Mouse (Mus musculus) gonadal fat pad, adult 2 months (tissue): ENCODE measurements around the gene Hdac11. TPM values are rescaled to one million over a fixed set of nuclear protein-coding genes. Genes with fewer than 3 reads are reported as not detected.
"Not testable (repeated sequence)": the region's sequence is repeated elsewhere in the genome, so short reads cannot be mapped to it uniquely, and the experiment has no call there.

Experiments
- DNase-seq: peaks from one replicate; pipeline ENCODE4 v3.0.0-alpha.2; 2012; ENCODE audit warnings: low read depth
- polyA plus RNA-seq: library from polyadenylated mRNA; depleted of rRNA; stranded (reverse); fragments of >200 nt; gene quantifications from 2 replicates; pipeline ENCODE4 v1.2.3, GENCODE M21; 2012; rRNA removed

The Hdac11 gene
- polyA plus RNA-seq, result 59.2 and 68.7 TPM in 2 replicates

DNA sequence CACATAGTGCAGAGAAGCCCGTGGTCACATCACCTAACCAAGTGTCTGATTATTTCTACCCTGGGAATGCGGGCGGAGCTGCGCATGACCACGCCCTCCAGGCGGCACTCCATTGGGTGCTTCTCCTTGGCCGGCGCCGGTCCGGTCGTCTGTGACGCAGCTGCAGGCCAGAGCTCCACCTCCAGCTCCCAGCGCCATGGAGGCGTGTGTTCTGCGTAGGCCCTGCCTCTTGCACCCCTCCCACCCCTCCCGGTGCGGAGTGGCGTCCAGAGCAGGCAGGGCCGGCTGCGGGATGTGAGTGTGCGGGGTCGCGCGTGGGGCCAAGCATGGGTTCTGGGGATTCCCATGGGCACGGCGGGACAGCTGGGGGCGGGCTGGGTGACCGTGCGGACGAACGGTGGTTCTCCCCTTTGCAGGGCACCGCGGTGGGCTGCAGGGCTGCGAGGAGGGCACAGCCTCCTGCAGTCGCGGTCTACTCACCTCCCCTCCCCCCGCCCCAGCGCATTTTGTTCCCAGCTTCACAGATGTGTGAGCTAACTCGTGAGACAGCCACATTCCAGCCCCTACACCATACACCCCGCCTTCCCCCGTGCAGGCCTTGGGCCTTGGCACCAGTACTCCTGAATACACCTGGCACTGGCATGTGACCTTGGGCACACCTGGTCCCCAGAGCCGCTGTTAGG, at the start of gene Hdac11:
Gene Hdac11, plus strand, starts transcription at position 112 of the 683 bp plus-strand sequence.
- peak; percentile 66 for DNase-seq

DNA sequence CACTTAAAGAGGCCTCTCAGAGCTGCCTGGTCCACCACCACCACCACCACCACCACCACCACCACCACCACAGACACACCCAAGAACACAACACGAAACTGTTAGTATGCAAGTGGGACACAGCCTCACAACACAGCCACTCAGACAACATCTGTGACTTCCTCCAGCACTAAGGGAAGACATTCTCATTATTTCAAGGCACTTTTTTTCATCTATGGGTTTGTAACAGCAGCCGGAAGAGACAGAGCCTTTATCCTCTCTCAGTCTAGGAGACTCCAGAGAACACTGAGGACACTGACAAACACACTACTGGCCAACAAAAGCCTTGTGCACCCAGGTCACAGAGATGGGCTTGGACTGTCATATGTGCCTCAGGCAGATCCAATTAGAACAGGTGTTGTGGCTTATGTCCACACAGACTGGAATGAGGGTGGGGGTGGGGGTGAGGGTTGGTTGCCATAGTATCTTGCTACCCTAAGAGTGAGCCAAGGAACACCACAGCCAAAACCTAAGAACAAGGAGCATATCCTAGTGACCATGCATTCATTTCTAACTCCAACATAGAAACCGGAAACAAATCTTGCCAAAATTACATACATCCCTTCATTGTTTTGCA, 48.1 kb upstream of the Hdac11 start:
- DNase-seq, result no peak

DNA sequence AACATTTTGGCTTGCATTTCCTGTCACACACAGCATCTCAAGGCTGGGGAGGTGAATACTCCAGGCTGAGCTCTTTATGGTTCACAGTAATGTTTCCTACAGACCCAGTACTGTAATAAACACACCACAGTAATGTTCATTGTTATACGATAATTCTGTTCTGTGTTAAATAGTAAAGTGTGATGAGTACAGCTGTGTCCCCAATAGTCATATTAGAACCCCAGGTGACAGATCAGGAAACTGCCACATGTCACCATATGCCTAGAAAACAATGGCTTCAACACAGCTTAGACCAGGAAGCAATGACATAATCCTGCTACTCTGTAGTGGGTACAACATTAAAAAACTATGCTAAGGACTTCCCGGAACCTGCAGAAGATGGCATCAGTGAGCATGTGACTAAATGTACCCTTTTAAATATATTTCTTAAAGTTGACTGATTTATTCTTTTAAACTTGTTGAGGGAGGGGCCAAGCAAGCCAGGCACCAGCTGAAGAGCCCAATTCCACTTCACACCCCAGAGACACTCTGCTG, 47.5 kb upstream of the Hdac11 start:
- no peak for DNase-seq

DNA sequence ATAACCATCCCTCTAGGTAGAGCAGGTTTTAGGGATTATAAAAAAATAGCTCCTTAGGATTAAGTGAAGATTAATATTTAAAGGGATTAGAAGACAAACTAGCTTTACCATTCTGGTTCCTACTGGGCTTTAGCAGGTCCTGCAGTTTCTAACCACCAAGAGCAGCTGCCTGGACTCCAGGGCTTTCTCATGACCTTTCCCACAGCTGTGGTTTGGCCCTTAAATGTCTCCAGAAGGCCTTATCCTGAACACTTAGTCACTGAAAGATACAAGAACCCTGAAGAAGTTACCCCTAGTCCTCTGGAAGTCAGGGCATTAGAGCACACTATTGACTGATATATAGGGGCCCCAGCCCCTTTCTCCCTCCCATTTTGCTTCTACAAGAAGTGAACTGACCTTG, 47.0 kb upstream of the Hdac11 start:
- DNase-seq, result no peak

DNA sequence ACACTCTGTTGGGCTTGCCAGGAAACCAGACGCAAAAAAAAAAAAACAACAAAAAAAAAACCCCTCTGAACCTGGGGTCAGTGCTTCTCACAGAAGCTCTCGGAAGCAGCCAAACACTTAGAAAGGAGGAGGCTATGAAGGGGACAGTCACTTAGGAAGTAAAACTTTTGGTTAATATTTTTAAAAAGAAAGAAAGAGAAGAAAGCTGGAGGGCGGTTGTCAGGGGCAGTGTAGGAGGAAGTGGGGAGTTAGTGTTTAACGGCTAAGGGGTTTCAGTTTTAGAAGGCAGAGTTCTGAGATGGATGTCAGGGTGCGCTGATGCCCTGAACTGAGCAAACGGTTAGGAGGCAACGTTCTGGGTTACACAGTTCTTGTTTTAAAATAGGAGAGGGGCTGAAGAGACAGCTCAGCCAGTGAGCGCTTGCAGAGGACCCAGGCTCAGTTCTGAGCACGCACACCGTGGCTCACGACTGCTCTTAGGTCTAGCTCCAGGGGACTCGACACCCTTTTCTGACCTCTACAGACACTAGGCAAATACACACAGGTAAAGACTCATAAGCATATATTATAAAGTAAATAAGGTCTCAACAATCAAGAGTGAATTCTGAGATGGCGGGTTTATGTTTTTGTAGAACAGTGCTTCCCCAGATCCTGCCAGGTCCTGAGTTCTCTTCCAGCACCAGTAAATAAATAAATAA, 46.0 kb upstream of the Hdac11 start:
- DNase-seq, result no peak

DNA sequence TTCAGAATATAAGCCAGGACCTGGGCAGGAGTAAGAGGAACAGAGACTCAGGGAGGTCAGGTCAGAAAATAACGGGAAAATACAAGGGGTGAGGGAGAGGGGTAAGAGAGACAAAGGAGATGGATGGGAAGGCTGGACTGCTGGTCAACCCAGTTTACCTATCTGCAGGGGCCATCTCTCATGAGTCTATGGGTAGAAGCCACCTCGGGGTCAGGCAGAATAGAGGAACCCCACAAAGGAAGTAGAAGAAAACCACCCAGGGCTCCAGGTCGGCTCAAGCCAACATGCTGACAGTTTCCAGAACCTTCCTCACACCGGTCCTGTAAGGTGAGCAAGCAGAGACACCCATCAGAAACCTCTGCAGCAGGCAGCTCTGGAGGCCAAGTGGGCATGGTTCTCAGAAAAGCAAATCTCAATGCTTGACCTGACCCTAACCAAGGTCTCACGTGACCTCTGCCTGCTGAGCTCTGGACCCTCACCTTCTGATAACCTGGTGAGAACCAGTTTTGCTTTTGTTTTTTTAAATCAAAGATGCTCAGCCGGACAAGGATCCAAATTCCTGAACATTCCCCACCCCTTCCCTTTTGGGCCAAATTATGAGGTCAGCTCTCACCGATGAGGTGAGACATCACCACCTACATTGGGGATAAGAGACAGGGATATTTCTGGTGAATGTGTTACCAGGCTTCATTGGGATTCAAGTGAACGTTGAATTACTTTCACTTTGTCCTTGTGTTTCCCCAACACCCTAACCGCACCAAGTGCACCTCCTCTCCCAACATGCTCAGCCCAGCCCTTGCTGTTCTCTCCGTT, 45.1 kb upstream of the Hdac11 start:
- DNase-seq, result no peak

DNA sequence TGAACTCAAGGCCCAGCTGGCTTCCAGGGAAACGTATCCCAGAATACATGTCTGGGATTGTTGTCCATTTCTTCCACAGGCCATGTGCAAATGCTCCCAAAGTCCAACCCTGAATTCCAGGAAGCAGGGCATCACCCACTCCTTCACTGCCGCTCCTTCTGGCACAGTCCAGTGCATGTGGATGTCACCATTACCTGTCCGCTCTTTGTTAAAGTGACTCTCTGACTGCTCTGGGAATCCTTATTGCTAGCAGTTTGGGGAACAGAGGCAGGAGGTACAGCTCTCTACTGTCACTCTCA, 44.6 kb upstream of the Hdac11 start:
- DNase-seq, result no peak

DNA sequence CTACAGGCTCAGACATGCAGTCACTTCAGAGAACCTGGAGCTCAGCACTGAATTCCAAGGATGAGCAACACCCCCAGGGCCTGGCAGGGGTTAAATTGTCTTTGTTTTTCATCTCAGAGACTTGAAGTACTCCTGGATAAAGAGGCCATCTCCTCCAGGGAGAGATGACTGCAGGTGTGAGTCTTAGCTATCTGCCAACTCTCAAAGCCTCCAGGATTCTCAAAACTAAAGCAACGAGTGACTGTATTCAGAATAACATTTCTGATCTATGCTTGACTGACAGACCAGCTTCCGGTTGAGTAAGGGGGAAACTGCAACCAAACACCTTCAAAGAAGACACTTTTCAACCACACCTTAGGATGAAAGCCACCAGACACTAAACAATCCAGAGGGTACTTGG, 41.7 kb upstream of the Hdac11 start:
- no peak for DNase-seq

DNA sequence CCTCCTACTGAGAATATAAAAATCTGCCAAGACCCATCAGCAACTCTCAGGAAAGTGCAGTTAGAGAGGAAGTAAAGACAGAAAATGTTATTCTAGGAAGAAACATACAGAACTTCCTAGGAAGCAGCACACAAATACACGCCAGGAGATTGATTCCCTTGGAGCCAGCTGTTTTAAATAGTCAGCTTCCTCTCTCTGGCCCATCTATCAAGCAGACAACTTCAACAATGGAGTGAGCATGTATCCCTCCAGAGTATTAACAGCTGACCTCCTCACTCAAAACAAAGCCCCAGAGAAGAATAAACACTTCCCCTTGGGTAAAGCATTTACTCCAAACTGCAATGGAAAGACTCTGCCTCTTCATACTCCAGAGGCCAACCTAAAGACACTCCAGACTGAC, 41.3 kb upstream of the Hdac11 start:
- DNase-seq, result no peak

DNA sequence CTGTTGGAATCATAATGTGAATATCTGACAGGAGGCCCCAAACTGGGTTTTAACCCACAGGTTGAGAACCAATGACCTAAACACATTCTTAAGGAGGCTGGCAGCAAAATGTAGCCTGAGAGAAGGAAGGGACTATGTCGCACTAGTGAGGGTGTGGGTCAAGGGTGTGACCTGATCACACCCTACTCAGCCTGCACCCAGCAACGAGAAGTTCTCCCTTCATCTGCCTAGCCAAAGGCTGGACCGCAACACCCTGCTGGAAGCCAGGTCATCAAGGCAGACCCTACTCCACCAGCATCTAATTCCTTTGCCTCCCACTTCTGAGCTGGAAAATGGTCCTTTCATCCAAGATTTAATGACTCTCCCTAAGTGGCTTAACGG, 40.6 kb upstream of the Hdac11 start:
- no peak for DNase-seq

DNA sequence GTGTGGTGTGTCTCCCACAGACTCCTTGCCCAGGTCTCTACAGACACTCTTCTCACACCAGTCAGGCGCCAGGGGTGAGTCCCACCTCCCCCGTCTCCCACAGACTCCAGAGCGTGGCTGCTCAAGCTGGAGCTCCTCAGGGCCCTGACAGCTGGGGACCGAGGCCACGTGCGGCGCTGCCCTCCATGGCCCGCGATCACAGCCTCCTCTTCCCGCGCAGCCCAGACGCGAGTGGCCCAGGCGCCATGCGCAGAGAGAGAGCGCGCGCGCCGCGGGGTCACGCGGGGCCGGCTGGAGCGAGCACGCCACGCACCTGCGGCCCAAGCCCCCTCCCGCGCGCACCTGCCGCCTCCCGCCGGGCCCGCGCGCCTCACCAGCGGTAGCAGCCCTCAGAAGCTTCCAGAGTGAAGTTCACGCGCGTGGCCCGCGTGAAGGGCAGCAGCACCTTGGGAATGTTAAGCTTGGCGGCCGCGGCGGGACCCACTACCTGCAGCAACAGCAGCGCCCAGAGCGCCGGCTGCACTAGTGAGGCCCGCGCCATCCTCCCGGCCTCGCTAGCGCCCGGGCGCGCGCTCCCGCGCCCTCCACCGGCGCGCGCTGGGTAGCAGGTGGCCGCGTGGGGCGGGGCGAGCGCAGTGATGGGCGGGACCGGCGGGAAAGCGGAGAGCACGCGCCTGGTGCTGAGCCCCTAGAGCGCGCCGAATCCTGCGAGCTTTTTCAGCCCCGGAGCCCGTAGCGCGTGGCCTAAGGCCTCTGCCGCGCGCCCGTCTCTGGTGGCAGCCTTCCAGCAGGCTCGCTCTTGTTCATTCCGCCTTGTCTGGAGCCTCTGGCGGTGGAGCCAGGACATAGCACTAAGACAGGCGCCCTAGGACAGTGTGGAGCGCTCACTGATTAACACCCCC, 40.0 kb upstream of the Hdac11 start, which contains the start of gene Nup210:
Gene Nup210, minus strand, starts transcription at position 586 of the 902 bp plus-strand sequence.
- DNase-seq, result no peak

DNA sequence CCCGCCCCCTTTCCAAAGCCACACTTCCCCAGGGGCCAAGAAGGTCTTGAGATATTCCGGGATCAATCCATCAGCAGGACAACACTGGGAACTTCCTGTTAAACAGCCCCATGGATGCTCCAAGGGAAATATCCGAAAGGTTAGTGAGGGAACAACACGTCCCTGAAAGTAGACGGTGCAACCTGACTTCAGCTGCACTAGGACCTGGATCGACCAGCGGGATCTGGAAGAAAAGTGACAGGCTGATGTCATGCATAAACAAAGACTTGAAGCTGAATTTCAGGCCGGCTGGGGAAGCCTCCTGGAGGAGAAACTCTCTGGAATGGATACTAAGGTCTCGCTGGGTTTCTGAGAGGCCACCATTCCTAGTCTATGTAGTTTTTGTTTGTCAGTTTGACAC, 39.3 kb upstream of the Hdac11 start:
- DNase-seq, result no peak

DNA sequence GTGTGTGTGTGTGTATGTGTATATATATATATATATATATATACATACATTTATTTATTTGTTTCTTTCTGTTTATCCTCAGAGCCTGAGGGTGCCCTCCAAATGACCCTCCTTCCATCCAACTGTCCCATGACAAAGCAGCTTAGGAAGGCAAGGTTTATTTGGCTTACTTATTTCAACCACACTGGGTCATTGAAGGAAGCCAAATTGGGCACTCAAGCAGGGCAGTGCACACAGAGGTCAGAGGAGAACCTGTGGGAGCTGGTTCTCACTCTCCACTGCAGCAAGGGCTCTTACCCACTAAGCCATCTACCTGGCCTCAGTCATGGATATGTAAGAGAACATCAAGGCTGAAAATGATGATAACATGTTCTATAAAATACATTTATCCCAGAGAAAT, 37.9 kb upstream of the Hdac11 start:
- DNase-seq, result no peak

DNA sequence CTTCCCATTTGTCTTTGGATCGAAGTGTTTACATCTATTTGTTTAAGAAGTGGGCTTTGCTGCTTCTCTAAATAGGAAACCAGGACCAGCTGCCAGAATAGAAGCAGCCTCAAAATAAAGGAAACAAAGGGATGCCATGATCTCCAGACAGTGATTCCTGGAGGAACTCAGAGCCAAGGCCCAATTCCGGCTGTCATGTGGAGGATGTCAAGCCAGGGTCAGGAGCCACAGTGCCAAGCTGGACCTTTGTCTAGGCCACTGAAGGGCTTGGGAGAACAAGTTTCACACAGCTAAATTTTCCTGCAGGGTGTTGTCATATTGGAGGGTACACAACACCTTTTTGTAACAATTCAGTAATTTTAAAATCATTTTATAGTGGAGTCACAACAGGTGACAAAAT, 36.3 kb upstream of the Hdac11 start:
- no peak for DNase-seq

DNA sequence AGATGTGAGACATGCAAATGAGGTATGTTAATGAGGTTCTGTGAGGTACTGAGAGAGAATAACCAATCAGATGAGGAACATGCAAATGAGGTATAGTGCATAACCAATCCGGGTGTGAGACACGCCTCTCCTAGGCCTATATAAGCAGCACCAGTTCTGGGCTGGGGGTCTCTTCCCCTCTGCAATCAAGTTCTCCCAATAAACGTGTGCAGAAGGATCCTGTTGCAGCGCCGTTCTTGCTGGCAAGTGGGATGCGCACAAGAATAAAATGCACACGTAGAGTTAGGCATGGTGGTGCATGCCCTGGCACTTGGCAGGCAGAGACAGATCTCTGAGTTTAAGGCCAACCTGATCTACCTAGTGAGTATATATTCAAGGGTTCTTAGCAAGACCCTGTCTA, 35.4 kb upstream of the Hdac11 start:
- DNase-seq, result not testable (repeated sequence)

DNA sequence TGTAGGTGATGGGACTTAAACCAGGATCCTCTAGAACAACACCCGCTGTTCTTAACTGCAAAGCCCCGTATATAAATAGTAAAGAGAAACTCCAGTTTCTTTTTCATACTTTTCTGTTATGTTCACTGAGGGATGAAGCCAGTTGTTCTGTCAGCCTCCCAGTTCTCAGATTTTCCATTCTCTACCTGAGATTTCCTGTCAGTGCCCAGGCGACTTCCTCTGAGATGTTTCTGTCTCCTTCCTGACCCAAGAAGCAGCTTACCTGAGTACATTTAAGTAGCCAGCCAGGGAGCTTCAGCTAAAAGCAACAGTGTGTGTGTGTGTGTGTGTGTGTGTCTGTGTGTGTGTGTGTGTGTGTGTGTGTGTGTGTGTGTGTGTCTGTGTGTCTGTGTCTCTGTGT, 33.0 kb upstream of the Hdac11 start:
- no peak for DNase-seq

DNA sequence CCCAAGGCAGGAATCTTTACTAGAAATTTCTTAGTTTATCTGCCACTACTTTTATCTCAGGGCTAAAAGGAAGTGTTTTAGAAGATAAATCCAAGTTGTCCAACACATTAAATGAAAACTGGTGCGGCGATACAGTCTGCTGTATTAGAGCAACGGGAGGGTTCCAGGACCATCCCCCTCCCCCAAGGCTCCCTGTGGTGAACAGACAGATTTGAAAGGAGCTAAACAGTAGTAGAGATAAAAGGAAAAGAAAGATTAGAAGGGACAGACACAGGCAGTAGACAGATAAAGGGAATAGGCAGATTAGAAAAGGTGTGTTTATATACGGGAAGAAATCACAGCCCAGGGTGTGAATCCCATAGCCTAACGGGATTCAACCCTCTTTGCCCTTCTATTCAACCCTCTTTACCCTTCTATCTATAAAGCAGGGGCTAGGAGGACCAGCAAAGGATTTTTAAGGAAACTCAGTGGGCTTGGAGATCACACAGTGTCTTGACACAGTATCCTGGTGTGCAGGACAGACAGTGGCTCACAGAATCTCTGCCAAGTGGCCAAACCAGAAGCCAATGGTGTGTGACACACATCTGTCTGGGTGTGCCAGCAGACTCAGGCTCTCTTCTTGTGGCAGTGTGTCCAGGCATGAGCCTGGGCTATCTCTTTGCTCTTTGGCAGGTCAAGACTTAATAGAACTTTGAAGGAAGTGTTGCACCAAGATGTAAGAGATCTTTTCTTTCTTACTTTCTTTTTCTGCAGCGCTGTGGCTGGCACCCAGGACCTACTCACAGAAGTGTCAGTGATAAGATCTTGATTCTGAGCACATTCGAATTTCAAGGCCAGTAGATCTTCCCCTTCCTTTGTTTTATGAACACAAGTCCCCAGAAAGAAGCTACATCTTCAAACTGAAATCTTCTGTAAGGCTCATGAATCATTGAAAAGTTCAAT, 31.9 kb upstream of the Hdac11 start:
- DNase-seq, result no peak

DNA sequence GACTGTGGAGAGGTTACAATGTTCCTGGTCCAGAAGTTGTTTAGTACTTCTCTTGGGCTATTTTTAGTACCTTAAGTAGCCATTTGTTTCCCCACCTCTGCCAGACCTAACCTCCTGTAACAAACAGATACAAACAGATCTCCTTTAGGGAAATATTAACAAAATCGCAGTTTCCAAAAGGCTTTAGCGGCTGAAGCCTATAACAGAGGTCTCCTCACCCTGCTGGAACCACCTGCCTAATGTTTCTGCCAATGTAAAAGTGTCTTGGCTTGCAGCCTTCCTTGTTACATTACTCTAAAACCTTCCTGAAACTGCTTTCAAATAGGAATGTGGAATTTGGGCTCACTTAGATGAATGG, 31.3 kb upstream of the Hdac11 start:
- DNase-seq, result no peak

DNA sequence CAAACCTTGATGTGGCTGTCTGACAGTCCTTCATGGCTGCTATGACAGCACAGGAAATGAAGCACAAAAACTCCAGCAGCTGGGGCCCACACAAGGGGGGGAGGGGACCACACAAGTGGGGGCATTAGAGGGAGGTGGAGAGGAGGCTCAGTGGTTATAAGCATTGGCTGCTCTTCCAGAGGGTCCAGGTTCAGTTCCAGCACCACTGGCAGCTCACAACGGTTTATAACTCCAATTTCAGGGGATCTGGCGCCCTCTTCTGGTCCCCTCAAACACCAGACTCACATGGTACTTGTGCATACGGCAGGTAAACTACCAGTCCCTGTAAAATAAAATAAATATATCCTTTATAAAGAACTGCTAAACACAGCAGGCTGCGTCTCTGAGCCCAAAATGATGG, 27.5 kb upstream of the Hdac11 start:
- no peak for DNase-seq

DNA sequence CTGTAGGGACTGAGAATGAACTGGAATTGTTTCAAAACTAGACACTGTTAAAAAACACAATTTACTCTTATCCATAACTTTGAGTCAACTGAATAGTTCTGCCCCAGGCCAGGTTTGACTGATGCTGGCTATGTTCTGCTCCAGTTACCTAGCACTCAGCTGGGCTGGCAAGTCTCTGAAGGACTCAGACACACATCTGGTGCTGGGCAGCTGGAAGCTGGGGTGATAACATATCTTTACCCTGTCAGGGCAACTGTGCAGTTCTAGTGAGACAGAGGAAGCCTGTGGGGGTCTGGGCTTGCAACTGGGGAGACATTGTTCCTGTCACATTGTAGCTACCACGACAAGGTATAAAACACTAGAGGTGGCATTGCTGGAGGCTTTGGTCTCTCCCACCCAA, 25.6 kb upstream of the Hdac11 start:
- no peak for DNase-seq
